Mouse (Mus musculus) c-Kit-negative CD71-positive TER-119-positive erythroid progenitor cells, embryonic 14.5 days (primary cell): ENCODE measurements around the gene Dop1b.
"Not testable (repeated sequence)": the region's sequence is repeated elsewhere in the genome, so short reads cannot be mapped to it uniquely, and the experiment has no call there.

Source experiments
- DNase-seq: peaks from one replicate; pipeline ENCODE4 v3.0.0-alpha.2; 2013; ENCODE audit warnings: low read depth, low spot score

The Dop1b gene

GRCm38 (mm10) chr16:93711411-93712188 is at the start of gene Dop1b:
Gene Dop1b, plus strand, starts transcription at chr16:93711904.
- peak; percentile 93 for DNase-seq

- no peak for DNase-seq
Observed at GRCm38 (mm10) chr16:93667976-93668375, 43.7 kb upstream of the Dop1b start.

- DNase-seq: no peak
Observed at GRCm38 (mm10) chr16:93669521-93669920, 42.2 kb upstream of the Dop1b start.

- DNase-seq: not testable (repeated sequence)
Observed at GRCm38 (mm10) chr16:93670466-93670865, 41.2 kb upstream of the Dop1b start.

GRCm38 (mm10) chr16:93671064-93671463 is 40.6 kb upstream of the Dop1b start:
- no peak for DNase-seq

GRCm38 (mm10) chr16:93676376-93676775 is 35.3 kb upstream of the Dop1b start:
- no peak for DNase-seq

GRCm38 (mm10) chr16:93678206-93678605 is 33.5 kb upstream of the Dop1b start:
- DNase-seq: no peak

GRCm38 (mm10) chr16:93679165-93679564 is 32.5 kb upstream of the Dop1b start:
- DNase-seq: no peak

- no peak for DNase-seq
Observed at GRCm38 (mm10) chr16:93682156-93682688, 29.5 kb upstream of the Dop1b start.

GRCm38 (mm10) chr16:93682689-93683507 is 28.8 kb upstream of the Dop1b start, which contains the start of gene Cbr3:
Gene Cbr3, plus strand, starts transcription at chr16:93683215.
- no peak for DNase-seq

- DNase-seq: no peak
Observed at GRCm38 (mm10) chr16:93683508-93684236, 28.0 kb upstream of the Dop1b start.

GRCm38 (mm10) chr16:93684441-93684840 is 27.3 kb upstream of the Dop1b start:
- DNase-seq: no peak

- DNase-seq: not testable (repeated sequence)
Observed at GRCm38 (mm10) chr16:93685783-93686182, 25.9 kb upstream of the Dop1b start.

GRCm38 (mm10) chr16:93686421-93686820 is 25.3 kb upstream of the Dop1b start:
- DNase-seq: no peak

GRCm38 (mm10) chr16:93686945-93687344 is 24.8 kb upstream of the Dop1b start:
- no peak for DNase-seq

- DNase-seq: no peak
Observed at GRCm38 (mm10) chr16:93691206-93691841, 20.4 kb upstream of the Dop1b start.

GRCm38 (mm10) chr16:93692744-93693143 is 19.0 kb upstream of the Dop1b start:
- DNase-seq: no peak

- DNase-seq: no peak
Observed at GRCm38 (mm10) chr16:93707116-93707515, 4.6 kb upstream of the Dop1b start.

GRCm38 (mm10) chr16:93709217-93709616 is 2.5 kb upstream of the Dop1b start:
- DNase-seq: no peak

- peak; percentile 61 for DNase-seq
Observed at GRCm38 (mm10) chr16:93710924-93711323, 780 bp upstream of the Dop1b start.

GRCm38 (mm10) chr16:93712189-93712885 is 633 bp downstream of the Dop1b start:
- peak; percentile 35 for DNase-seq
